Mouse (Mus musculus): ENCODE measurements around the gene Nfx1.
"Not testable (repeated sequence)": the region's sequence is repeated elsewhere in the genome, so short reads cannot be mapped to it uniquely, and the experiment has no call there.

Nfx1 gene

DNA sequence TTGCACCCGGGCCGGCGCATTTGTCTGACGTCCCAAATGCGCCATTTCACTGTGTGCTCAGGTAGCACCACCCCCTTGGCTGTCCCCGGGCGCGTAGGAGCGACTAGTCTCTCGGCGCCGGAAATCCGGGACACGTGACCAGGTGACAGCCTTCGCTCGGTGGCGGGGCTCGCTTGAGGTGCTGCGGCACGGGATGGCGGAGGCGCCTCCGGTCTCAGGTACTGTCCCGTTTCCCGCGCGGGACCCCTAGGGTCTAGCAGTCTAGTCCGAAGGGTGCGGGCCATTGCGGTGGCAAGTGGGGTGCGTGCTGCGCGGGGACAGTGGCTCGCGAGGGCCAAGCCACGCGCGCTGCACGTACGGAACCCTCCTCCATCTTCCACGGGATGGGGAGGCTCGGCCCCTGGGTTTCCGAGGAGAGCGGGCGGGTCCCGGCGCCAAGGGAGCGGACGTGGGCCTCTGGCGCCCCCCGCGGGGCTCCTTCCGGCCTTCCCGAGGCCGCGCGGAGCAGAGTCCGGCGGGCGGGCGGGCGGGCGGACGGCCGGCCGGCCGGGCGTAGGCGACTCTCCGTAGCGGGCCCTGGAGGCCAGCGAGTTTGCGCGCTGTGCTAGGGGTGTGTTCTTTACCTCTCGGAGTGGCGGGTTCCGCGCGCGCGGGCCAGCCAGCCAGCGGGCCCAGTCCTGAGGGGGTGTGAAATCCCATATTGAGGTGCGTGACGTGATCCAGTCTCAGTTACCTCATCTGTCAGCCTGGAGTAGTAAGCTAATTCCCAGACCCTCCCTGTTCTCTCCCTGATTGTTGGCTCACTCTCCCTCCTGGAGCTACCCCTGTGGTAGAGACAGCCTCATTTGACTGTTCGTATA, at the start of gene Nfx1:
TSS of gene Nfx1 (plus strand) at position 65 of the 860 bp plus-strand sequence.
- DNase-seq (ENCODE audit: low spot score in 2 of 2) = peak; percentile 93 to 96

DNA sequence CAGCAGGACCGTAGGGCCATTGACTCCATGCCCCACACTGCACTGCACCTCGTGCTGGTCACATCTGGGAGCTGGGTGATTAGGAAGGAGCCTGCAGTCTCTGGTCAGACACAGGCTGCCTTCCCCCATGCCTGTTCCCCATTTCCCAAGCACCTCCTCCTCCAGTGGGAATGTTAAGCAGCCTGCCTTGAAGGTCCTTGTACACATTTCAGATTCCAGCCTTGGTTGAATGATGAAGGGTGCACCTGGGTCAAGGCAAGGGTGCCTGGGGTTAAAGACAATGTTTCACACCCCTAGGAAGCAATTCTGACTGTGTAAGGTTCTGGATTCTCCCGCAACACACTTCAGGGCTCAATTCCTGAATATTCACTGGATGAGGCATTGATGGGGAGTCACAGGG, 49.4 kb upstream of the Nfx1 start:
- DNase-seq (ENCODE audit: low spot score in 2 of 2) = no peak

DNA sequence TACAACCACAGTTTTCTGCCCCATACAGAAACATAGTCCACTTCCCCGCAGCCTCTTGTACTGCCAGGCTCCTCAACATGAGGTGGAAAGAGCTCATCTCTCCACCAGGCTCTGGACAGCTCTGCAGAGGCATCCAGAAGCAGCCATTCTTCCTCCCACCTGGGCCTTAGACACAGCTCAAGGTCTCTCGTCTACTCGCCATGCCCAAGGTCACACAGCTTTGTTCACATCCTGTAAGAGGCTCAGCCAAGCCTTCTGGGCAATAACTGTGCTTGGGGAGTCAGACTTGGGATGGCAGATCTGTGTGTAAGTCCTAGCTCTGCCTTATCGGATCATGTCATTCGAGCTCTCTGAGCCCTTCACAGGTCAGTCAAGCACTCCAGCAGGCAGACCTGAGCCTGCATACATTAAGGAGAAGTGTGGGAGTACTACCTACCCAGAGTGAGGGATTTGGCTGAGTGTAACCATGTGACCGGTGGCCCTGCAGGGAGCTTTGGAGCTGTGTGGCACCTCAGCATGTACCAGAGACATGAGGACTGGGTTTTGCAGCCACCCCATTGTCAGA, 47.5 kb upstream of the Nfx1 start:
- no peak for DNase-seq (ENCODE audit: low spot score in 2 of 2)

DNA sequence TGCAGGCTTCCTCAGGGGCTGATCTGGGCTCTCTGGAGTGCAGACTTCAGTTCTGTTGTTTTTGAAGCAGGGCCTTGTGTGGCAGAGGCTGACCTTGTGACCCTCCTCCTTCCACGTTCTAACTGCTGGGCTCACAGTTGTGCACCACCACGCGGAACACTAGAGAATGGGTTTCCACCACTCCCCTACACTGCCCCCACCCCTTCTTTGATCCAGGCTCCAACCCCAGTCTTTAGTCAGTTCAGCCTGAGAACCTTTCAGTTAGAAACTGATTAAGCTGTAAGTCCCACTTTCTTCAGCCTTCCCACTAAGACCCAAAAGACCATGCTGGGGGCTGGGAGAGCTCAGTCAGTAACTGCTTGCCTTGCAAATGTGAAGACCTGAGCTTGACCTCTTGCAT, 45.1 kb upstream of the Nfx1 start:
- no peak for DNase-seq (ENCODE audit: low spot score in 2 of 2)

DNA sequence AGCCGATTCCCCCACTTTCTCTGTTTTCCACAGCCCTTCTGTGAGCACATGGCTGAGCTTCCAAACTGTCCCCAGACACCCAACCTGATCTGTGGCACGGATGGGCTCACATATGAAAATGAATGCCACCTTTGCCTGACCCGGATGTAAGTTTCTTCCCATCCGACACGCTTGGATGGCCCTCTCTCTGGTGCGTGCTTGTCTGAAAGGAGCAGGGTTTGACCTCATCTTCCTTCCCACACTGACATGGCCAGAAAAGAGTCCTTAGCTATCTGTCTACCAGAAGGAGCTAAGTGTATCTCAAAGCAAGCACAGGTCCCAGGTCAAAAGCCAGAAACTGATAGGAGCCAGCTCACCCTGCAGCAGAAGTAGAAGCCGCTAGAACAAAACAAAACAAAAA, 41.7 kb upstream of the Nfx1 start:
- DNase-seq (ENCODE audit: low spot score in 2 of 2) = no peak

DNA sequence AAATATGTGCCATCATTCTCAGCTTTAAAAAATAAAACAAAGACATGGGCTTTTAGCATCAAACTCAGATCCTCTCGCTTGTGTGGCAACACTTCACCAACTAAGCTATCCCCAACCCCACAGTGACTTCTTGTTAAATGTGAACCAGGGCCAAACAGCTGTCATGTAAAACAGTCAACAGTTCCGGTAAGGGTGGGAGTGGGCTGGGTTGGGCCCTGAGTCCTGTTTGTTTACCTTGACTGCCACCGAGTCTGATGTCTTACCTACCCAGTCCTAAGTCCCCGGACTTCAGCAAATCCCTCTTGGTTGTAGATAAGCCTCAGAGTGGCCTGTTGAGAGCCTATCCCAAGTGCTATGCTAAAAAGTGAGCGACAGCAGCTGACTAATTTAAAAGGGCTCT, 37.0 kb upstream of the Nfx1 start:
- DNase-seq (ENCODE audit: low spot score in 2 of 2) = no peak

DNA sequence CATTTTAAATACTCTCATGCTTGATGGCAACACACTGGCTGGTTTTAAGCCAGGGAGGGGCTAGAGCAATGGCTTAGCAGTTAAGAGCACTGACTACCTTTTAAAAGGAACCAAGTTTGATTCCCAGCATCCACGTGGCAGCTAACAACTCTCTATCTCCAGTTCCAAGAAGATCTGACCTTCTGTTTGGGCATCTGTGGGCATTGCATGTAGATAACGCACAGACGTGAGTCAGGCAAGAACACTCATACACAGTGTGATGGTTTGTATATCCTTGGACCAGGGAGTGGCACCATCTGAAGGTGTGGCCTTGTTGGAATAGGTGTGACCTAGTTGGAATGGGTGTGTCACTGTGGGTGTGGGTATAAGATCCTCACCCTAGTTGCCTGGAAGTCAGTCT, 36.3 kb upstream of the Nfx1 start:
- DNase-seq (ENCODE audit: low spot score in 2 of 2) = not testable (repeated sequence)

DNA sequence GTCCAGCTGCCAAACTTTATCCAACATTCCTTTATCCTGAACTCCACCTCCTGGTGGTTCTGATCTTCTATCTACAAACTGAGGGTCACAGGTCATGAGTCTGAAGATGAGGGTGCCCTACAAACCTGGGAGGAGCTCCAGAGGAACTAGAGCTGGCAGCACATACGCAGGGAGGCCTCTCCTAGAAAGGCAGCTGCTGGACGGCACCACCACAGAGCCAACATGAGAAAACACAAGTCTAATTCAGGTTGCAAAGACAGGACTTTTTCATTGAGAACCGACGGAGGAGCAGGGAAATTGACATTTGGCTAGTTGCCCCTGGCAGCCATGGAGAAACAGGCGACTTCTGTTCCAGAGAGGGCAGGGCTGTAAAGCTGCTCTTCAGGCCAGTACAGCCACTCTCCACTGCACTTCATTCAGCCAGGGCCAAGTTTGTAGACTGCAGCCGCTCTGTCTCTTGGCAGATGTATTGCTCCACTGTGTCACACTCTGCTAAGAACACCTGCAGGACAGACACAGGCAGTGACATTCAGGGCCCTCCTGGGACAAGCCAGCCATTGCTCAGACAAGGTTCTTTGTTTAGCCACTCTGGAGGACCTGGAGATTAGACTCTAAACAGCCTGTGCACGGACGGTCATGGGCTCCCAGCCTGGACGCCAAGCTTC, 34.4 kb upstream of the Nfx1 start:
- DNase-seq (ENCODE audit: low spot score in 2 of 2) = peak; percentile 43 to 49

DNA sequence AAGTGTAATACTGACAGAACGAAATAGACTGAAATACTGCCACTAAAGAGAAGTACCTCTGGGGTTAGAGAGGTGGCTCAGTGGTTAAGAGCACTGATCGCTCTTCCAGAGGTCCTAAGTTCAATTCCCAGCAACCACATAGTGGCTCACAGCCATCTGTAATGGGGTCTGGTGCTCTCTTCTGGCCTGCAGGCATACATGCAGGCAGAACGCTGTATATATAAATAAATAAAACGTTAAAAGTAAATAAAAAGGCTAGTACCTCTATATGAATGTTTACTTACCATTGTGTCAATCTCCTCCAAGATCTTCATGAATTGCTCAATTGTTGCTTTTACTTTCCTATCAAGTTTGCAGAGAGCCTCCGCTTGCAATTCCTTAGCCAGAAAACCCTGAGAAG, 31.9 kb upstream of the Nfx1 start:
- DNase-seq (ENCODE audit: low spot score in 2 of 2) = no peak

DNA sequence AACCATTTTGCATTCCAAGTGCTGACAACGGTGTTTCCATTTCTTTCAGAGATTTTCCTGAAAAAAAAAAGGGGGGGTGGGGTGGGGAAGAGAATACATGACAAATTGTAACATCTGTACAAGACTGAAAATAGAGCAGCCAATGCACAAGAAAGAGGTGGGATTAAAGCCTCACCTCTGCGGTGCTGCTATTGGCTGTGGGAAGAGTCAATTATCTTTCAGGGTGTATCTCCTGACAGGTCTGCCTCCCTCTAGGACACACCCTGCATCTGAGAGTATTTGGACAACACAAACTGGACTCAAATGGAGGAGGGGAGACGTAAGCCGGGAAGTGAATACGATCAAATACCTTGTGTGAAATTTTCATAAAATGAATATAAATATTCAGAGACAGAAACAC, 27.1 kb upstream of the Nfx1 start:
- no peak for DNase-seq (ENCODE audit: low spot score in 2 of 2)

DNA sequence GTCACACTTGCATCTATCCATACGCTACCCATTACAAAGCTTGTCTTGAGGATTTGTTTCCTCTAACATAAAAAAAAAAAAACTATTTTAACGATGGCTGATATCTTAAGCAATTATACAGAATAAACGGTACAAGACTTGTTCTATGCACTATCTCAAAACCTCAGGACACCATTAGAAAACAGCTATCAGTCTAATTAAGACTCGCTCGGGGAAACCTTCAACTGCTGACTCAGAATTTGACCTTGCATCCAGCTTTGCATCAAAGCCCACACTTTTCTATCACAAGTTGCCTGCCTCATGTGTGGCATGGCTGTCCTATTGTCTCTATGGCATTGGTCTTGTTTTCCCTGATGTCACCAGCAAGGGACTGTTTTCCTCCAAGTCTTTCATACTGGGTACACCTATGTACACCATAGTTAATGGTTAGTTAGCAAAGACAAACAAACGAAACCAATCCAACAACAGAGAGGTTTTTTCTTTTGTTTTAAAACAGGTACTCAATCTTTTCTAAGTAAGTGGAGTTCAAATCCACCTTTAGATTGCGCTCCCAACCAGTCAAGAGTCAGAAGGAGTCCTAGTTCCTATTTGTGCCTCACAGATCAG, 24.1 kb upstream of the Nfx1 start:
- no peak for DNase-seq (ENCODE audit: low spot score in 2 of 2)

DNA sequence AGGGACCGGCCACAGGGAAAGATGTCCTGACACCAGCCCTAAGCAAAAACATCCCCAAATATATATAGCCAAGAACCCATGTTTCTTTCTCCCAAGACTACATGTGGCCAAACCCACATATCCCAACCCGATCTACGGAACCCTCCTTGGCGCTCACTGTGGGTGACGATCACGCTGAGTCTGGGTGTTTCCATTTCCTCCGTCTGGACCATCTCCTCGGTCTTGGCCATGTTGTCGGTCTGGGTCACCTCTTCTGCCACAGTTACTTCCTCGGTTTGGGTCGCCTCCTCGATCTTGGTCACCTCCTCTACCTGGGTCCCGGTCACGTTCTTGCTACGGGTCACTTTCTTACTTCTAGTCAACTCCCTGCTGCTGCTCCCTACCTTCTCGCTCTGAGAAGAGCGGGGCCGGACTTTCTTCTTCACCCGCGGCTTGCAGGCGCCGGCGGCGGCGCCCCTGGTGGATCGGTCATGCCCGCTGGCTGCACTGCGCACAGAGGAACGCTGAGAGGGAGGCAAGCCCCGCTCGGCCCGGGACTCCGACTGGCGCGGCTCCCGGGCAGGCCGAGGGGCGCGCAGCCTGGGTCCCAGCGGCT, 23.0 kb upstream of the Nfx1 start:
- no peak for DNase-seq (ENCODE audit: low spot score in 2 of 2)

DNA sequence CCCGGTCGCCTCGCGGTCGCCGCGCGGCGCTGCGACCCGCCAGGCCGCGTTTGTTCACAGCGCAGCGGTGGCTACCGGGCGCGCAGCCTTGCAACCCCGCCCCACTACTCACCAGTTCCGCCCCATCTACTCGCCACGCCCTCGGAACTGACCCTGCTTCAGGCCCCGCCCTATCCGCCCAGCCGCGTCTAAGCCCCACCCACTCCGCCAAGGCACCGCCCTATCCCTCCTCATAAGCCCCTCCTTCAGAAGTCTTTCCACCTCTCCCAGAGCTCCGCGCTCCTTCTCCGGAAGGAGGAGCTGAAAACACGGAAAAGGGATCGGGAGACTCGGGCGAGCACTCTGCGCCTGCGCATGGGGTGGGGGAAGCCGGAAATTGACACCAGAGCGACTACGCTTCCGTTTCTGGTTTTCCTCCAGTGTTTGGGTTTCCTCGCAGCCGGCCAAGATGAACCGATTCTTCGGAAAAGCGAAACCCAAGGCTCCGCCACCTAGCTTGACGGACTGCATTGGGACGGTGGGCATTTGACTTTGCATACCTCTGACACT, 22.5 kb upstream of the Nfx1 start, which contains the start of the genes Bag1 and Chmp5:
TSS of gene Bag1 (minus strand) at position 135 of the 549 bp plus-strand sequence.
TSS of gene Chmp5 (plus strand) at position 248 of the 549 bp plus-strand sequence.
- DNase-seq (ENCODE audit: low spot score in 2 of 2) = peak; percentile 98

DNA sequence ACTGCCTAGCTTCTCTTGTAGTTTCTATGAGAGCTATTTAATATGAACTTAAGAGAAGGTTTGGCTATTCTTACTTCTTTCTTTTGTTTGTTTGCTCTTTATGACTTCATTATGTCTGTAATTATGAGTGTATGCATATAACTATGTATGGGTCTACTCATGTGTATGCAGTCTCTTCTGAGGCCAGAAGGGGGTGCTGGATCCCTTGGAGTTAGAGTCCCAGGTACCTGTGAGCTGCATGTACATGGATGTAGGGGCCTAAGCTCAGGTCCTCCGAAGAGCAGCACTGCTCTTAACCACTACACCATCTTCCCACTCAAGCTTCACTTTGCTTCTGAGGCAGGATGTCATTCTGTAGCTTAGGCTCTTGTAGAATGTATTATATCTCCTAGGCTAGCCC, 17.2 kb upstream of the Nfx1 start:
- DNase-seq (ENCODE audit: low spot score in 2 of 2) = no peak

DNA sequence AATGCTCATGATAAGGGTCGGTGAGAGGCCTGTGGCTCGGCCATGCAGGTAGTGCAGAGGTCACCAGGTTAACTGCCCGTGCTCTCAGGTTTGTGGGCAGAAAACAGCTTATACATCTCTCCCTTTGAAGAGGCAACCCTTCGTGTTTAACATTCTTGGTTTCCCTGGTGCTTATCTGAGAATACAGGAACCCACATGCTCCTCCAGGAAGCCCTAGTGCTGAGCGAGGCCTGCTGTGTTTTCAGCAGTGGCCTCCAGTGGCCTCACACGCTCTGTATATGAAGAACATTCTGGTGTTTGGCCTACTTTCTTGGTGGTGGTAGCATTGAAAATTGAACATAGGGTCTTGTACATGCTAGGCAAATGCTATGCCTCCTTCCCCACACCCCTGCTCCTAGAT, 14.8 kb upstream of the Nfx1 start:
- DNase-seq (ENCODE audit: low spot score in 2 of 2) = no peak

DNA sequence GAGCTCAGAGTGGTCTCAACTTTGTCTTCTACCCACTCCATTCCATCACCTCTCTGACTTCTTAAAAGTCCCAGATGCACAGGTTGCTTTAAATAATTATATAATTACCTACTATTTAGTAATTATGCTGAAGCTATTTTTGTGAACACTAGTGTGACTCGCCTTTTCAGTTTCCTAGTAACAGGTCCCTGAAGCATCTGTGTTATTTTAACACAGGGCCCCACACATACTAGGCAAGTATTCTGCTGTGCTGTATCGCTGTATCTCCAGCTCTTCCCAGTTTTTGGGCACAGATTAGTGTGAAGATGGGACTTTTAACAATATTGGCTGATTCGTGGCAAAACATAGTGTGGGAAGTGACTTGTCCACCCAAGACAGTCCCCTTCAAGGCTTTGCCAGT, 7.2 kb upstream of the Nfx1 start:
- DNase-seq (ENCODE audit: low spot score in 2 of 2) = no peak

DNA sequence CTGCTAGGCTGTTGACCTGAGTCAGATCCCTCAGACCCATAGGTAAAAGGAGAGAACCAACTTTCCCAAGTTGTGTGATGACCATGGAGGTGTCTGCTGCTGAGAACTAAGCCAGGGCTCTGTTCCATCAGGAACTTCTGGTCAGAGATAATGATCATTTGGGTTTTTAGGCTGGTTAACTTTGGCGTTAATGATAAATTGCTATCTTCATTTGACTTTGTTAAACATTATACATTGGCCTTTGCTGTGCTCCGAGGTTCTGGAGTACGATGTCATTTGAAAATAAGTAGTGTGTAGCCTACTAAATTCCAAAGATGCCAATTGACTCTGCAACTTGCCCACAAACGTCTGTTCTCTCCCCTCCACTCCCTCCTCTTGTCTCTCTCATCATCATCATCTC, 1.5 kb upstream of the Nfx1 start:
- DNase-seq (ENCODE audit: low spot score in 2 of 2) = no peak

DNA sequence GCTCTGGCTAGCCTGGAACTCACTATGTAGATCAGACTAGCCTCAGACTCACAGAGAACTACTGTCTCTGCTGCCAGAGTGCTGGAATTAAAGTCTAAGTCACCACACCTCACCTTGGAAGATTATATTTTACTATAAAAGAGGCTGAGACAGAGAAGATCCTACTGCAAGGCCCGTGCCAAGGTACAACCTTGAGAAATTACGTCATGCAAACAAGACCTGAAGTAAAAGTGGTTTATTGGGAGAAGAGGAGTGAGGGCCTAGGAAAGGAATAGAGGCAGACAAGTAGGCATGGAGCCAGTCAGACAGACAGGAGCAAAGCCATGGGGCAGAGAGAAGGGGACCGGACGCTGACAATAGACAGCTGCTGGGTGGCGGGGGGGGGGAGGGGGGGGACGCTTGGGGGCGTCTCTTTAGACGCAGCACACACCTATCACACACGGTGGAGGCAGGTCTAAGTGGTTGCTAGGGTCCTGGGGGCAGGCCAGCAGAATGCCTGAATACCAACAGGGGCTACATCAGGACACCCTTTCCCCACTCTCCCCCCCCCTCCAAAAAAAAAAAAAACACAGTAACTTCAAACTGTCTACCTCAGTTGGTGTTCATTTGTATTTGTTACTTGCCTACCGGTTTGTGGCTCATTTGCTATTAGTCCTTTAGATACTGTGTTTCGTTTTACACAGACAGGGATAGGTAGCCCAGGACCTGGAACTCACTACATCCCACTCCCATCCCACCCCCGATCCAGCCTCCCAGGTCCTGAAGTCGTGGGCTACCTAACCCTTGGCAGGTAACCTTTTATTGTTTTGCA, 720 bp upstream of the Nfx1 start:
- DNase-seq (ENCODE audit: low spot score in 2 of 2) = no peak

DNA sequence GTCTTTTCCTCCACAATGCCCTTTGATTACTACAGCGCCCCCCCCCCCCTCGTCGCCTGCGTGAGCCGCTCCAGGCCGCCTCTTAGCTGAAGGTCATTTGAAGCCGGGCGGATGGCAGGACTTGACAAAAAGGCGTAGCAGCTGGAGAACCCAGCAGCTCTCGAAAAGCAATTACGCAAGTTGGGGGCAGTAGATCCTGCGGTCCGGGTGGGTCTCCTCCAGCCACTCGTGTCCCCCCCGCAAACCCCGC, 189 bp upstream of the Nfx1 start:
- DNase-seq (ENCODE audit: low spot score in 2 of 2) = no peak

DNA sequence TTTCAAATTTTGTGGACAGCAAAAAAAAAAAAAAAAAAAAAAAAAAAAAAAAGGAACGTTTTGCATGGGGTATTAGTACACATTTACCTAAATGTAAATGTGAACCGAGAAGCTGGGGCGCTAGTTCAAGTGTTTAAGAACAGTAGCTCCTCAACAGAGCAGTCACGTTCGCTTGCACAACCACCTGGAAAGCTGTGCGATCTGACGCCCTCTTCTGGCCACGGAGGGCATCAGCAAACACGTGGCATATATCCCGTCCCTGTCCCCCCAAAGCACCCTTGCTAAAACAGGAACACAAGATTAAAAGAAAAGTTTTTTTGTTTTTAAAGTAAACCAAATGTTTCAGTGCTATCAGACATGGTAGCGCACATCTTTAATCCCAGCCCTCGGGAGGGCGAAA, 1.0 kb downstream of the Nfx1 start:
- no peak for DNase-seq (ENCODE audit: low spot score in 2 of 2)

DNA sequence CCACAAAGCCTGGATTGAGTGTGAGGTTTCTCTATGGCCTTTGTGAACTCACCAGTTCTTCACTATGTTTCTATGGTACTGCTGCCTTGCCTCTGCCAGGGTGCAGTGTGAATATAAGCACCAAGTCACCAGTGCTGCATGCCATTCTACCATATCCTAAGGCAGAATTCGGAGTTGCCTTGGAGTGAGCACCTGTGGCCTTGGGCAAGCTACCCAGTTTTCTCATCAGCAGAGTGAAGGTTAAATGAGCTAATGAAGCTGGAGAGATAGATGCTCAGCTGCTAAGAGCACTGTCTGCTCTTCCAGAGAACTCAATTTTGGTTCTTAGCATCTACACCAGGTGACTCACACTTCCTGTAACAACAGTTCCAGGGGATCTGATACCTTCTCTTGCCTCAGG, 3.3 kb downstream of the Nfx1 start:
- DNase-seq (ENCODE audit: low spot score in 2 of 2) = no peak

Data from frontal cortex, postnatal 36 days (tissue).